Mouse (Mus musculus) CD4-positive, CD25-positive, alpha-beta regulatory T cell, adult 9 weeks (primary cell): ENCODE data around the gene Col26a1. TPM values are rescaled to one million over a fixed set of nuclear protein-coding genes. Genes with fewer than 3 reads are reported as not detected.

Source experiments
- polyA plus RNA-seq: library from polyadenylated mRNA; unstranded; fragments of 100-300 nt; shearing (Covaris generic); gene quantifications from one replicate; pipeline ENCODE4 v1.2.1, GENCODE M21; 2017

Gene Col26a1
- polyA plus RNA-seq, result 0.32 TPM

DNA sequence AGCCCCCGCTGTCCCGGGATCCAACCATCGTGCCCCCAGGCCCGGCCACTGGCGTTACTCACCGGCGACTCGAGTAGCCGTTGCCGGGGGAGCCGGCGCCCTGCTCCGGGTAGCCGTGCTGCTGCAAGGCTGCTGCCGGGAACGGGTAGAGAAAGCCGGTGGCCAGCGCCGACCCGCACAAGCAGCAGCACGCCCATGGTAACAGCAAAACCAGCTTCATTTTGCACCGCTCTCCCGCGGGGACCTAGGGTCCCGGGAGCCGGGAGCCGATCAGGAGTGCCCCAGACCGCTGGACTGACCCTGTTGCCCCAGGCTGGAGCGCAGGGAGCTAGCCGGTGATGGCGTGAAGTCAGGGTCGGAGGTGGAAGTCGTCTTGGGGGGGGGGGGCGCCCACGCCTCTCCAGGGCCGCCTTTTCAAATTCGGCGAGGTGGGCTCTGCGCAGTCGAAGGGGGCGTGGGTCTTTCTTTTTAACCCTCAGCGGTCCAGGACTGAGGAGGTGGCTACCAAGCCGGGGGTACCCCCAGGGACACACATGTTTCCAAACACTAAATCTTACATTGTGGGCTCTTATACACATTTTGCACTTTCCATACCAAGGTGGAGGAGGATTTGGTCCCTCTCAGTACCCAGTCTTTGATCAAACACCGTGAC is at the start of gene Col26a1:
Gene Col26a1, minus strand, starts transcription at position 422 of the 652 bp plus-strand sequence.

GRCm38 (mm10) chr5:136907991-136908857 is 25.2 kb upstream of the Col26a1 start, which contains the start of gene Ift22:
Gene Ift22, plus strand, starts transcription at chr5:136908150.

DNA sequence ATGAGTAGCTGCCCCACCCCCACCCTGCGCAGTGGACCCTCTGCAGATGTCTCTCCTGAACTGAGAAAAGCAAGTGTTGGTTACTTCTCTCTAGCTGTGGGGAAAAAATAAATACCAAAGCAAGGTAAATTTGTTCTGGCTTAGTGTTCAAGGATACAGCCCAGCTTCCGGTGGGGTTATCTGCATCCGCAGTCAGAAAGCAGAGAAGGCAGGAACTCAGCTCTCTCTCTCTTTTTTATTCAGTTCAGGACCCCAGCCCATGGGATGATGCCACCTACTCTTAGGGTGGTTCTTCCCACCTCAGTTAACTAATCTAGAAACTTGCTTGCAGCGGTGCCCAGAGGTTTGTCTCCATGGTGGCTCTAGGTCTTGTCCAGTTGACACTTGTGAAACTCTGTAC is 190.2 kb downstream of the Col26a1 start, which contains the start of gene Myl10:
Gene Myl10, plus strand, starts transcription at position 363 of the 400 bp plus-strand sequence.

Other genes starting within 250 kb of the Col26a1 start
- gene Myl10, start 190.1 kb downstream of the Col26a1 start, polyA plus RNA-seq, result 2.3 TPM
- 10.7 TPM for gene Ift22, start 24.9 kb upstream of the Col26a1 start, polyA plus RNA-seq
- 351 TPM for gene Fis1, start 70.1 kb upstream of the Col26a1 start, polyA plus RNA-seq
- not detected for gene Cldn15, start 83.4 kb upstream of the Col26a1 start, polyA plus RNA-seq
- gene Plod3, start 103.8 kb upstream of the Col26a1 start, polyA plus RNA-seq, result 8.0 TPM
- gene Znhit1, start 104.8 kb upstream of the Col26a1 start, polyA plus RNA-seq, result 58.7 TPM
- 0.33 TPM for gene Vgf, start 143.2 kb upstream of the Col26a1 start, polyA plus RNA-seq
- 104 TPM for gene Ap1s1, start 162.9 kb upstream of the Col26a1 start, polyA plus RNA-seq
- not detected for gene Serpine1, start 189.1 kb upstream of the Col26a1 start, polyA plus RNA-seq
- 24.4 TPM for gene Trim56, start 233.0 kb upstream of the Col26a1 start, polyA plus RNA-seq